Mouse (Mus musculus) T-helper 2 cell (primary cell): ENCODE measurements around the gene Cep128.

Experiments used
- in situ Hi-C: fragments of 300-600 bp; cut with MboI, MseI; formaldehyde crosslinking; loops from one replicate; pipeline ENCODE4 v1.15.1; 2025; ENCODE audit warnings: high pct_unique_total_duplicates

Gene Cep128

DNA sequence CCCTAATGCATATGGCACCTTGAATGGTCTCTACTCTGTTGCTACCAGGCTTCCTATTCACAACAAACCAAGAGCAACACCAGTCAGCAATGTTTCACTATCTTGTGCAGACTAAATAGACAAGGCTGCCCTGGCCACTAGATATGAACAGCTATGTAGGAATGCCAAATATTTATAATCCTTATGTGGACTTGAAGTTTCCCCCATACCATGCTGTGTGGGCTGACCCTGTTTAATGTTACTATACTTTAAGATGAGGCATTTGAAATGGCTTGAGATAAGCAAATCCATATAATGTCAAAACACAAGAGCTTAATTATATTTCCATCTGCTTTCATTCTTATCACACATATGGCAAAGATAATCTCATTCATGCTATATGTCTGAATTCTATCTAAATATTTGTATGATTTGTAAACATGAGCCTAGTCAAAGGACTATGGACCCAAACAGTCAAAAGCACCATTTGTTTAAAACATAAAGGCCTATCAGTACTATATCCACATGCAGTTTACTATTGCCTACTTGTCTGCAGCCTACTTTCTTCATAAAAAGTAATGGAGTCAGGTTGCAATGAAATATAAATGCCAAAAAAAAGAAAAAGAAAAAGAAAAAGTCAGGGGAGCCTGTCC, 319.7 kb downstream of the Cep128 start:
- in situ Hi-C loops: no loop called here

DNA sequence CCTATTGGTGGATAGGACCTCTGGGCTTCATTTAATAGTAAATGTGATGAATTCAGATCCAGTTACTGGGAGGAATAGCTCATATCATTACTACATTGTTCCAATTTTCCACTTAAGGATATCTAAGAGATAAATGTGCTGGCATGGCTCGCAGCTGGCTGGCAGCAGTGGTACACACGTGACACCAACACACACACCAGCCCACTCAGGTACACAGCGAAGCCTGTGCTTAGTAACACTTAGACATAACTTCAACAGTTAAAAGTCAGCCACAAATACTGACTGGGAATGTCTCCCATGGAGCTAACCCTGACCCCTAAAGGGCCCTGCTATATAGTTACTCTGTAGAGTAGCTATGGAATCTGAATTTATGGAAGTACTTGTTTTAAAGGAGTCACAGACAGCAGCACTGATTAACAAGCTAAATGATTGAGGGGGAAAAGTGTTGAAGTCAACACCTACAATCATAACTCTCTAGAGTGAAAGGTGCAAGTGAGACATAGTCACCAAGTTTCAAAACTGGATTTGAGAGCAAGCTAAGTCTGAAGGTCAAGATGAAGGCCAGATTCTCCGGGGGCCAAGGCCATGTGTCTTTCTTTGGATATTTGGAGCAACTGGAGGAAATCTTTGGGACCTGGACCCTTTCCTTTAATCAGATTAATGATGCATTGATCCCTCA, 320.7 kb downstream of the Cep128 start:
- in situ Hi-C loops: no loop called here

DNA sequence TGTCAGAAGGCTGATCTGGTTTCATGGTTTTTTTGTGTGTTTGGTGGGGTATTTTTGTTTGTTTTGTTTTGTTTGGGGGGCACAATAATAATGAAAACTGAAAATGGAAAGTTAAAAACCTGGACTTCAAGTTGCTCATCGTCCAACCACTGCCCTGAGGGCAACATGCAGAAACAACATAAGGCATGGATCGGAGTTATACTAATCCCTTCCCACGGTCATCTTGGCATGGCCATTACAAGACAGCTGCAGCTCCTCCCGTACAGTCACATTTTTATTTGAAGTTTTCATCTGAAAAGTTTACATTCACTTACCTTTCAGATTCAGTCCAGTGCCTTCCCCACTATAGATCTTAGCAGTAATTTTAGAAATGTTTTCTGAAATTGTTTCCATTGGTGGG, 321.5 kb downstream of the Cep128 start:
- in situ Hi-C loops: no loop called here

DNA sequence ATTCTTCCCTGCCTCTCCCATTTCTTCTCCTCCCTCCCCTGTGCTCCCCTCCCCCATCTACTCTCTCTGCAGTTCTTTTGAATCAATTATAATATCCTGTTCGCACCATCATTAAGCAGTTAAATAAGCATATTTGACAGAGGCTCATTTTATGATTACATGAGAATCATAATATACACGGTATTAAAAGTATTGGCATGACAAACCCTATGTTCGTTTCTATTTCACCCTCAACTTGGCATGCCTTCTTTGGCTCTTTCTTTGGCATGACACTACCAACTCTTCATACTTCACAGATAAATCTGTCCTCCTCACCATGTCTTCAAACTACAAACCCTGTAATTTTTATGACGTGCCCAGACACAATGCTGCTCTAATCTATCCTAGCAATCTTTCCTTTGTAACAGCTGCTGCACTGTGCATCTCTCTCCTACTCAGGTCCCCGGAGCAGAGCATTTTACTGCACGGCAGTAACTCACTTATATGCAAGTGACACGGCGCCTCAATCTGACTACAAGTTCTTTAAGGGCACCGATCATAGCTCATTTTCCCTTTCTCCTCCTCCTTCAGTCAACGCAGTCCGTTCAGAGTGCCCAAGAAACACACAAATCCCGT, 324.4 kb downstream of the Cep128 start:
- in situ Hi-C loops: no loop called here

DNA sequence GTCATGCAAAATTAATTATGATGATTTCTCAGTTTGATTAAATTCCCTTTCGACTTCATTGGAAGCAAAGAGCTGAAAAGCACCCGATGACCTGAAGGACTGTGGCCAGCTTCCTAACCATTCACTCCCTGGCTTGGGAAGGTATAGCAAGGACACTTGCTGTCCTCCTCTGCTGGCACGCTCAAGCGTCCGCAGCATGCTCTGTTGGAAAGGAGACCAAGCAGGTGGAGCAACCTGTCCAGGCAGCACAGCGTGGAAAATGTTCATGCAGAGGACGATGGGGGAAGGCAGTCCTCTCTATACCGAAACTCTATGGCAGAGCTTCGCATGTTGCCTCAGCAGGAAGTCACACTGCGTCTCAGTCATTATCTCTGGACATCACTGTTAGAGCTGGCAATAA, 327.3 kb downstream of the Cep128 start:
- in situ Hi-C loops: no loop called here

DNA sequence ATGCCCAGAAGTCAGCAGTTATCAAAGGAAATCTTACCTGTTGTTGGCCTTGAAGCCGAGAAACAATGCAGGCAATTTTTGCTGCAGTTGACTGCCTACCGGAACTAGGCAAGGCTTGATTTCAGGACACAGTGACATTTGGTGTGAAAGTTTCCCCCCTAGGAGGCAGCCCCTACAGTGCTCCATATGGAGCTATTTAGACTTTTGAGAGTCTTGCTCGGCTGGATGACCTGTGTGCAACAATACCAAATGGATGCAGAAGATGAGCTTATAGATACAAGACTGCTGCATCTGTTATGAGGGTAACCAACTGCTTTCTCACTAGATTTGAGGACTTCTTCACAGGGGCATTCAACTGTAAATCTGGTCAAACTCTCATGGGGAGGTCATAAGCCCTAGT, 331.9 kb downstream of the Cep128 start:
- in situ Hi-C loops: no loop called here

DNA sequence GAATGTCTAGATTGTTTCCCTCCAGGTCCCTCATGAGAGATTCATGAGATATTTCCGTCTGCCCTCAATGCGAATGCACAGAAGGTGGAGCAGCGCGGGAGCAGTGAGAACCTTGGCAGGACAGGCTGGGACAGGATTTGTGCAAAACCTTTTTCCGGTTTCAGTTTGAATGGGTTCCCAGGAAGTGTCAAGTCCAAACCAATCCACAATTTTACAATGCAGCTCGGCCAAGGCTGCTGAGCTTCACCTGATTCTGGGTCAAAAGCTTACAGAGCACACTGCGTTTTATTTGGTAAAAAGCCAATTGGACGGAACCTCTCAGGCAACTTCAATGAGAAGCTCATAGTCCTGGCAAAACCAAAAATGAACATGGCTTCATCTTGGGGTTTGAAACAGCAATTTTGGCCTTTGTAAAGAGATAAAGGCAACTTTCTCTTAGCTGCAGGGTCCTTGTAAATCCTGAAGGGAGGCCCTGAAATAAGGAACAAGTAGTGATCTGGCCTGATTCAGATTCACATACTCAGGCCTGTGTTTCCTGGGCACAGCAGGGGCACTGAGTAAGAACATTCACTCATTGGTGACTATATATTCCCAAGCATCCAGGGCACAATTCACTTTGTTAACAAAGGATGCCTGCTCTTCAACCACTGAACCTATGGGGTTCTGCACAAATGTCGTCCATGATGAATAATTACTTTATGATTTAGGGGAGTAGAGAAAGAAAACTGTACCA, 333.4 kb downstream of the Cep128 start:
- in situ Hi-C loops: no loop called here

DNA sequence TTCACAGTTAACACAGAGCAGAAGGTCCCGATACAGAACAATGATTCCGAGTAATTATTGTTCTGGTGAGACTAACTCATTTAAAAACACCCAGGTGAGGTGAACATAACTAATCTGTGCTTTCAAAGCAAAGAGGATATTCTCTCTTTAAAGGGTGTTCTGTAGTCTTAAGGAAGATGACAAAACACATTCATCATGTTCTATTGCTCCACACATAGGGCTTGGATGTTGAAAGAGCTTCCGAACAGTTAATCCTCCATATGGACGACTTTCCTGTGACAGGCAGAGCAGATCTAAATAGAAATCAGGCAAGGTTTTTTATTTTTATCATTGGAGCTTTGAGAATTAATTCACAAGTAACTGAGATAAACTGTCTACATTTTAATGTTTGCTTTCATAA, 342.8 kb downstream of the Cep128 start:
- in situ Hi-C loops: no loop called here

DNA sequence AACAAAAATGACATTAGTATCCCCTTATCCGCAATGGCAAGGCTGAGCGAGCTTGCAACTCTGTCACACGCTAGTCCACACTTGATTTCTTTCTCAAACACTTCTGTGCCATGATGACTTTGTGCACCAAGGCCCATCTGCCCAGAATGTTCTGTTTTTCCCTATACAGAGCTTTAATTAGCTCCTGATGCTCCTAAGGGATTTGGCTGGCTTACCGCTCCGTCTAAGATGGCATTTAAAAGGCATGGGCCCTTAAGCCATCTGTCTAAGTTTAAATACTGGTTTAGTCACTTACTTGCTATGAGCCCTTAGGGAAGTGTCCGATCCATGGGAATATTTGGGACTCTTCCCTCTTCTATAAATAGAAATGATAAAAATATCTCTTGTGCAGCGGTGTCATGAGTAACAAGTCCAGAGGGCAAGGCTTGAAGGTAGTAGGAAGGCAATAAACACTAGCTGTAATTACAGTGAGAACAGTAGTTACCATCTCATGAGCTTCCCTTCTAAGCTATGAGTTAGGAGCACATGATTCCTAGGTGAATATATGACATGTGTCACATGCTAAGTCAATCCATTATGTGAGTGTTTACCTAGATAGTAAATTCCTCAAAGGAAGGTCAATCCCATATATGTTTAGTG, 343.8 kb downstream of the Cep128 start:
- in situ Hi-C loops: no loop called here

DNA sequence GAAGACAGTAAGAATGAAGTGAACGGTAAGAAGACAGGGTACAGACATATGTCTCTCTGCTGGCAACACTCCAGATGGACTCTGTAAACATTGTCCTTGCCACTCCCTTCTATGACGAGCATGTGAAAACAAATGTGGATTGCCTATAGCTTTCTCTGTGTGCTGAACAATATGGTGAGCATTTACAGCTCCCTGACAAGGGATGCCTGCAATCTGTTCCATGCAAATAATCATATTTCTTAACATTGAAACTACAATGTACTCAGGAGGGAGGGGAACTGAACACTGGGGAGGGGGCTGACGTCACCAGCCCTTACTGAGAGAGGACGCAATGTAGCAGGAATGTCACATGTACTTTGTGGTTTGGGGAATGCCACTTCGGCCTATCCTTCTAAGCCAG, 355.1 kb downstream of the Cep128 start:
- in situ Hi-C loops: no loop called here

DNA sequence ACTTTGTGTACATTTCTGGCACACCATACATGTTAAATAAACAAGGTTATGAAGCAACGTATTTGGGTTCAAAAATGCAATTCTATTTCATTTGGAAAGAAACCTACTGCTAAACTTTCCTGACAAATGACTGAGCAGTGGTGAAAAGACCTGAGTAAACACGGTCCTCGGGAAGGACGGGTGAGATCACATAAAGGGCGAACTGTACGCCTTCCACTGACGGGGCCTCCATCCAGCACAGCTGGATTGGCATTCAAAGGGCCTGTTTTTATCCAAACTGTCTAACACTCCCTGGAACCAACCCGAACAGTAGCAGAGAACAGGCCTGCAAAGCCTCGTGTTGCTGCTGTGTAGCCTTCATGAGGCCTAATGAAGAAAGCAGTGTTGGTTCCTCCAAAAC, 356.5 kb downstream of the Cep128 start:
- in situ Hi-C loops: no loop called here

DNA sequence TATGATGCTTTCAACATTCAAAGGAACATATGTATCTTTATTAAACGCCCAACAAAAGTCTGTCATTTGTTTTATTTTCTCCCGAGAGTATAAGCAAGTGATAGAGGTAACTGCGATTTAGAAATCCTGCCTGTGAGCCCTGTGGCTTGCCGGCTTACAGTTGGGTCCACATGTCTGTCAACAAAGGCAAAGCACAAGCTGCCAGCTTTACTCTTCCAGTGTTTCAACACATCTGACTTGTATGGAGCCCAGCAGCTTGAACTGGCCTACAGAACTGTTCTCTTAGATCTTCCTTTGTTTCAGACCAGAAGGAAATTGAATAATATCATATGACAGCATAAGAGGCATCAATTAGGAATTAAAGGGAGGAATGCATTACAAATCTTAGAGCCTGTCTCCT, 357.1 kb downstream of the Cep128 start:
- in situ Hi-C loops: no loop called here

DNA sequence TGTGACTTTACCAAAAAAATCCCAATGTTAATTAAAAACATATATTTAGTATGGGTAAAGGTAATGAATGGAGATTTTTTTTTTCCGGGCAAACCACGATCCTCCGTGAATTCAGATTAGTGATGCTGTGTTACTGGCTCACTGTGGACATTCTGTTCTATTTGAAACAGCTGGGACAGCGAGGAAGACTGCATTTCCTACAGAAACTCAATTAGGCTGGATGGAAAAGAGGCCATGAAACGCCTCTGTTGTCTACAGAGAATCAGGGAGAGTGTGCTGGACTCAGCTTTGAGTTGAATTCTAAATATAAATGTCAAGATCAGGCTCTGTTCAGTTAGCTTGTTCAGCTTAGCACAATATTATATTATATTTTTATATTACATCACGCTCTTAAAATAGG, 369.1 kb downstream of the Cep128 start:
- in situ Hi-C loops: no loop called here

DNA sequence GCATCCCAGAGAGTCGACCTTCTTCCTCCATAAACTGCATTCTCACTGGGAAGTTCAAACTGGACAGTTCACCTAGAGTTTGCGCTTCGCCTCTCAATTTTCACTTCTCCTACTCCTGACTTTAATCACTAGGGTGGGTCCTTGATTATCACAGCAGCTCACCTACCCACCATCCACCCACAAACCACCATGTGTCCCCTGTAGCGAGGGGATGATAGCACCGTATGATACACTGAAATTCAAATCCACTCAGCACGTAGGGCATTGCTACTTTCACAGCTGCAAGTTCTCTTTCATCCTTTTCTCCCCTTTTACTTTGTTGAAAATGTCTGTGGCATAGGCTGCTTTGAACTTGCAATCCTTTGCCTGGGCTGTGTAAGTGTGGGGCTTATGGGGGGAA, 371.2 kb downstream of the Cep128 start:
- in situ Hi-C loops: no loop called here

DNA sequence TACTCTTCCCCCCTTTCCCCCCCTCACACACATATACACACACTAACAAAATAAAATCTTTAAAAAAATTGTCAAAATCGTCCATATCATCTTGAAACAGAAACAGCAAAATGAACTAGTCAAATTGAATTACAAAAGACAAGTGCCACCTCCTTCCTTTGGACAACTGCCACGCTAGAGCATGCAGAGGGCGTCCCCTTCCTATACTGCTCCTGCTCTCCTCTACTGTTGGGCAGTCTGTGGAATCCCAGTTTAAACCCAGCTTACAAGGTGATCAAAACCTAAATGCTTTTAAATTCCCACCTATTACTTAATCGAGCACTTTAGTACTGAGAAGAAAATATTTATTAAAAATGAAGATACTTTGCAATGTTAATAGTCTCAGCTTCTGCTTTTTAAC, 372.0 kb downstream of the Cep128 start:
- in situ Hi-C loops: no loop called here

DNA sequence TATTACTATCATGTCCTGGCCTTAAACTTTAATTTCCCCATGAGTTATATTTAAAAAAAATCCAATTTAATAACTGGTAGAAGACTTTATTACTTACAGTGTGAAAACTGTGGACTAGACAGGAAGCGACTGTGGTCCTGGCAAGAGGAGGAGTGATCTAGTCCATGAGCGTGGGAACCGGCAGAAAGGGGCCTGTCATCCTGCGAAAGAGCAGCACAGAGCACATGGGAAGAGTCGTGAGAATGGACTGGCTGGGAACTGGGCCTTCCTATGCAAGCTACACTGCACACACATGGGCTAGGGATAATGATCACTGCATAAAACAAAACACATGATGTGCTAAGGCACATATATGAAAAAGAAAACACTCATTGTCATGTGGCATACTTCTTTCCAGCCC, 375.5 kb downstream of the Cep128 start:
- in situ Hi-C loops: loop anchor here (10.0 kb wide), 1 partner anchor 316 kb away; no protein-coding TSS in a partner anchor

DNA sequence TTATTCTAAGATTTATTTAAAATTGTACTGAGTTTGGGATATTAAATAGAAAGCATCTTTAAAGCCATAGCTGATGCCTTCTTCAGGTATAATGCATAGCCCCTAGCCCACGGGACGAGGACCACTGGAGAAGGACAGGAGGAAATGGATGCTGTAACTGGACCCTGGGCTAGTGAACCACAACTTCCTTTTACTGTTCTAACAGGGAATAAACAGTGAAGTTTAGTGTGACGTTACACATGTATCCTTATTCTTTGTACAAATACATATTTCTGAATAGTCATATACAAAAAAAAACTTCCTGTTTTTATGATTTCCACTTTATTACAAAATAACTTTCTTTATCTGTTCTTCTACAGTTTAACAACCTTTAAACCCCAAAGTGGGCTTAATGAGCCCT, 376.0 kb downstream of the Cep128 start:
- in situ Hi-C loops: loop anchor here (10.0 kb wide), 1 partner anchor 317 kb away; no protein-coding TSS in a partner anchor

DNA sequence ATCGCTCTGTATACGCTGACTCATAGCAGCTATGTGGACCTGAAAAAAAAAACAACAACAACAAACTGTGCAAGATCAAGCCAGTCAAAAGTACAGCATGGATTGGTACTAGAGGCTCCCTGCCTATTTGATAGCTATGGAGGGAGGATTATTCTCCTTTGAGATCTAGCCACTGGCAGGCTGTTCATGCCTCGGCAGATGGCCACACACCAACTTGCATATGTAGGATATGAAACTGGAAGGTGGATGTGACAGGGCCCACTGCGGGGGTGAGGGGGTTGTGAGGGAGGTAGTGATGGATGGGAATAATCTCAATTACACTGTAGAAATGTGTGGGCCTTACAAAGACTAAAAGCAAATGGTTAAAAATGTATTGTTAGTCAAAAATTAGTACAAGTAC, 386.7 kb downstream of the Cep128 start:
- in situ Hi-C loops: no loop called here

DNA sequence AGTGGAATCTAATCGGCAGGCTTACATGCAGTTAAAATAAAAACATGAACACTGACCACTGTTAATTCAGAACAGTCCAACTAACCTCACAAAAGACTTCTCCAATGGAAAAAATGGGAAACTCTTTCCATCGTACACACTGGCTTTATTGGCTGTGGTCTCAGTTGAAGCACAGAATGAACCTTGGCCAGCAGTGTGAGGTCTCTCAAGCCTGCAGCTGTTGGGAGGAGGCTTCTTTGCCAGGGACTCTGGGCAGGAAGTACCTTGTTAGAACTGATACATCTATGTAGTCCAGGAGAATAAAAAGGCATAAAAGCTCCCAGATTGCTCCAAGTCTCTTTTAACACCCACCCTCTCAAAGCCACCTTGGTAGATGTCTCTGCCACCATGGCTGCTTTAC, 390.9 kb downstream of the Cep128 start:
- in situ Hi-C loops: no loop called here

DNA sequence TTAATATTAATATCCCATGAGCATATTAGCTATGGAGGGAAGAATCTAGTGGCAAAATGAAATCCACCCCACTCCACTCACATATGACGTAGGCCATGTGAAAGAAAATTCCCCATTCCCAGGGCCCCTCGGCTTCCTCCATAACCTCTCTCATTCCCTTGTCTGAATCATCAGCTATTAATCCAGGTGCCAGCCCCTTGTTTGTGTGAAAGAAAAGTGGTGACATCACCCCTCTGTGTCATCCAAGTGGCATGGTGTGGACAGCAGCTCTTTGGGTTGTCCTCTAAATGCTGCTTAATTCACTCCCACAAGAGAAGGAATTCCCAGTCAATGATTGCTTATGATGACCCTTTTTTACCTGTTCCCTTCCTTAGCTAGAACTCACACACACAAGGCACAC, 396.4 kb downstream of the Cep128 start:
- in situ Hi-C loops: no loop called here

DNA sequence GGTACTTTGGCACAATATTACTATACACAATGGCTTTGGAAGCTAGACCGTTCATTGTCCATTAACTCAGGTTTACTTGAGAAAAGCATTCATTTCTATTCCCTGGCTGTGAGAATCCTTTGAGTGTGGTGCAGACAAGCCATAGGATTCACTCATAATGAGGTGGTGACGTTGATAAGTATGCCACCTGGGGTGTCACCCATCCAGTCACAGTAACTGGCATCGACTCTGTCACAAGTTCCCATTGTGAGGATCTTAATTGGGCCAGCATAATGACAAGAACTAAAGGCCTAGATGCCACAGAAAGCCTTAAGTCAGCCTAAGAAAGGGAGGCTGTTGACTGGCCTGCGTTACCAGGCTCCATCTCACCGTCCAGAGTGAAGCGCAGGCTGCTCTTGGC, 396.9 kb downstream of the Cep128 start:
- in situ Hi-C loops: no loop called here

DNA sequence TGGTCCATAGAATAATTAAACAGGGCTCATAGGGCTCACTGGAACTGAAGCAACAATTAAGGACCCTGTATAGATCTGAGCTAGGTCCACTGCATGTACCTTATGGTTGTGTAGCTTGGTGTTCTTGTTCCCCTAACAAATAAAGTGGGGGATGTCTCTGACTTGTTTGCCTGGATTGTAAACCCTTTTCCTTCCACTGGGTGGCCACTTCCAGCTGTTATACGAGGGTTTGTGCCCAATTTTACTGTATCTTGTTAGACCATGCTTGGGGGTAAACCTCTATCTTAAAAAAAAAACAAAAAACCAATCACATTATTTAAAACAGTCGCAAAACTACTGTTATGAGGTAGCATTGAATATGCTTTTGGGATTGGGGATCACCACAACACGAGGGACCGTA, 402.2 kb downstream of the Cep128 start:
- in situ Hi-C loops: no loop called here
